Mouse (Mus musculus) MEL (cell line): ENCODE data around the gene Cers6.

Source experiments
- CTCF ChIP-seq, 3 experiments: IDR thresholded peaks in 2 of 3; conservative IDR thresholded peaks in 1 of 3; 2 replicates each; pipeline ENCODE4 v1.5.1; 2011 to 2012; ENCODE audit warnings: low read length in 3 of 3, low read depth in 2 of 3, mild to moderate bottlenecking in 2 of 3, improper control_type of control experiment in 1 of 3, inconsistent platforms in 1 of 3, mixed read lengths in 1 of 3, moderate library complexity in 1 of 3; ENCODE audit not compliant: control insufficient read depth in 1 of 3, insufficient read depth in 1 of 3, poor library complexity in 1 of 3, severe bottlenecking in 1 of 3
- E2F4 ChIP-seq: IDR thresholded peaks from 2 replicates; pipeline ENCODE4 v1.6.1; 2011; ENCODE audit warnings: low read depth, low read length, improper control_type of control experiment, borderline replicate concordance
- EP300 ChIP-seq, 2 experiments: IDR thresholded peaks; 2 replicates each; pipeline ENCODE4 v1.6.1; 2011; ENCODE audit warnings: improper control_type of control experiment in 2 of 2, low read length in 2 of 2, low read depth in 1 of 2, mild to moderate bottlenecking in 1 of 2
- GATA1 ChIP-seq: IDR thresholded peaks from 2 replicates; pipeline ENCODE4 v1.6.1; 2011; ENCODE audit warnings: low read depth, low read length, improper control_type of control experiment
- JUND ChIP-seq: IDR thresholded peaks from 2 replicates; pipeline ENCODE4 v1.6.1; 2011; ENCODE audit warnings: low read depth, mild to moderate bottlenecking, improper control_type of control experiment, low read length
- MEF2A ChIP-seq: IDR thresholded peaks from 2 replicates; pipeline ENCODE4 v1.6.1; 2014; ENCODE audit warnings: low read depth, mild to moderate bottlenecking, inconsistent platforms, low read length, improper control_type of control experiment; ENCODE audit not compliant: poor library complexity, insufficient replicate concordance, severe bottlenecking; ENCODE audit errors: extremely low read depth
- NRF1 ChIP-seq: IDR thresholded peaks from 2 replicates; pipeline ENCODE4 v1.6.1; 2014; ENCODE audit warnings: low read depth, mild to moderate bottlenecking, inconsistent platforms, low read length, improper control_type of control experiment, moderate library complexity; ENCODE audit not compliant: poor library complexity, insufficient read depth, severe bottlenecking
- POLR2A ChIP-seq, 2 experiments: IDR thresholded peaks; 2 replicates each; pipeline ENCODE4 v1.6.1; 2011 to 2012; ENCODE audit warnings: low read length in 2 of 2, mild to moderate bottlenecking in 2 of 2, control low read depth in 1 of 2, improper control_type of control experiment in 1 of 2, low read depth in 1 of 2, moderate library complexity in 1 of 2; ENCODE audit not compliant: control insufficient read depth in 1 of 2, insufficient read depth in 1 of 2, poor library complexity in 1 of 2
- POLR2AphosphoS2 ChIP-seq: IDR thresholded peaks from 2 replicates; pipeline ENCODE4 v1.6.1; 2011; ENCODE audit warnings: low read length, improper control_type of control experiment
- SMC3 ChIP-seq: IDR thresholded peaks from 2 replicates; pipeline ENCODE4 v1.6.1; 2011; ENCODE audit warnings: low read depth, low read length, improper control_type of control experiment
- TCF12 ChIP-seq: IDR thresholded peaks from 2 replicates; pipeline ENCODE4 v1.6.1; 2014; ENCODE audit warnings: low read depth, mild to moderate bottlenecking, inconsistent platforms, low read length, improper control_type of control experiment, moderate library complexity
- ZMIZ1 ChIP-seq: IDR thresholded peaks from 2 replicates; pipeline ENCODE4 v1.6.1; 2012; ENCODE audit warnings: low read depth, mild to moderate bottlenecking, inconsistent platforms, low read length, improper control_type of control experiment, moderate library complexity
- ZNF384 ChIP-seq: IDR thresholded peaks from 2 replicates; pipeline ENCODE4 v1.6.1; 2012; ENCODE audit warnings: low read depth, mild to moderate bottlenecking, inconsistent platforms, low read length, improper control_type of control experiment

DNA sequence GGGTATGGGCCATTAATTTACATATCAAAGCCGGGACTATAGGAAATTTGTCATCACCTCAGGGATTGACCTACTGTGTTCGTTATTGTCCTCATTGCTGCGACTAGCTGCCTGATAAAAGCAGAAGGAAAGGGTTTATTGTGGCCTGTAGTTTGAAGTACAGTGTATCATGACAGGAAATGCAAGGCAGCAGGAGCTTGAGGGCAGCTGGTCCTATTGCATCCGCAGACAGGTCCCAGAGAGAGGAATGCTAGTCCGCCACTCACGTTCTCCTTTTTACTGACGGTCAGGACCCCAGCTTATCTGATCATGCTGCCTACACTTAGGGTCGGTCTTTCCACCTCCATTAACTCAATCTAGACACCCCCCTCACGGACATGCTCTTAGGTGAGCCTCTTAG lies 273.7 kb downstream of the Cers6 start:
- TF ChIP-seq CTCF (IDR thresholded peaks at IDR 0.05 in 2 of 3, conservative IDR thresholded peaks at IDR 0.05 in 1 of 3; ENCODE audit: control insufficient read depth in 1 of 3, insufficient read depth in 1 of 3, low read depth in 2 of 3, low read length in 3 of 3, poor library complexity in 1 of 3, severe bottlenecking in 1 of 3) (no peak), POLR2A (IDR thresholded peaks at IDR 0.05; ENCODE audit: control insufficient read depth in 1 of 2, insufficient read depth in 1 of 2, low read depth in 1 of 2, low read length in 2 of 2, poor library complexity in 1 of 2) (no peak), NRF1 (no peak), SMC3 (no peak), ZMIZ1 (no peak), MEF2A (no peak), GATA1 (no peak), EP300 (IDR thresholded peaks at IDR 0.05; ENCODE audit: low read depth in 1 of 2, low read length in 2 of 2) (no peak), TCF12 (no peak), ZNF384 (no peak), JUND (no peak), E2F4 (no peak), POLR2AphosphoS2 (no peak)
